Mouse (Mus musculus): ENCODE data around the gene 4931406C07Rik.

DNA sequence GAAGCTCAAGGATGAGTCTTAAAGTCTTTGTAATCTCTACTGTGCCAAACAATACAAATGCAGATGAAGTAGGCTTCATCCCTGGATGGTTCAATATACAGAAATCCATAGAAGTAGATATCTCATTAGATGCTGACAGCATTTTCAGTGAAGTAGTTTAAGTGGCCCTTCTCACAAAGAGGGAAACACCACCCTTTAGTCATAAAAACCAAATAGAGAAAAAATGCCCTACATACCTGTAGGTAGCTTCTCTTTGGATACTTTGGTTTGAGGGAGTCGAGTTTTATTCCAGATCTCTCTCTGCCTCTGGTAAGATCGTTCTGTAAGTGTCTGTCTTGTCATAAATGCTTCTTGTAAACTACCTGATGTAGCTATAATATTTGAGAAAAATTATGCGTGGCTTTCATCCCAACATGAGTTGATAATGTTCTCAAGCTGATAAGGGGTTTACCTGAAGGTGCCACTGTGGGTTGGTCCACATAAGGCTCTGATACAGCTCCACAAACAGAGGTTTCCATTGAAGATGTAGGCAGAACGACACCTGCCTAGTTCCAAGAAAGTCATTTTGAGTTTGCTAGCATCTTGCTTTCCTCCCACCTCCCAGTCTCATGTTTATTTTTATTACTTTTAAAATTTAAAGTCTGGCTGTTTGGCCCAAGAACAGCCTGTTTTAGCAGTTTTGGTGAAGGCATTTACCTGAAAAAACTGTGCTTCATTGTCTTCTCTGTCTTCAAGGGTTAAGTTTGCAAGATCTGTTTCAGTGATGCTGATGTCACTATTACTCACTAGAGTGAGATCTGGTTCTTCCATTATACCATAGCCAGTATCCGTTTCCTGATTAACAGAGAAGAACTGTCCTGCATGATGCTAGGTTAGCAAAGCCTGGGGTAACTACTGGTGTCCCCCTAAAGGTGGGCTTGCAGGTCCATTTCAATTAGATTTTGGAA lies 11.2 kb upstream of the 4931406C07Rik start:
- TF ChIP-seq CTCF (IDR thresholded peaks at IDR 0.05; ENCODE audit: low read depth, low read length): no peak
- no peak for TF ChIP-seq POLR2A (IDR thresholded peaks at IDR 0.05; ENCODE audit: insufficient read depth, low read length)

Data from ES-Bruce4 (cell line).